Mouse (Mus musculus): ENCODE data around the gene Ppp4r1. TPM values are rescaled to one million over a fixed set of nuclear protein-coding genes. Genes with fewer than 3 reads are reported as not detected.

Gene Ppp4r1
- polyA plus RNA-seq, 1 experiment from 2014 or later: 41.5 TPM

- H3K4me2 ChIP-seq (replicated peaks; ENCODE audit: low read depth, low read length): no peak overlapping the region
- H3K4me3 ChIP-seq (ENCODE audit: low read depth, low read length): no peak overlapping the region
- H3K9me3 ChIP-seq (ENCODE audit: control insufficient read depth, low read depth, low read length): no peaks in the 10 kb centered on the region
- H3K4me1 ChIP-seq (ENCODE audit: control insufficient read depth, insufficient read depth, low read length): no peaks in the 10 kb centered on the region
- no peak overlapping the region for H3K9ac ChIP-seq (replicated peaks; ENCODE audit: low read depth, low read length)
- 79% methylated on average over 4 of the region's 4 CpGs for WGBS
- no peaks in the 10 kb centered on the region for H3K27me3 ChIP-seq (ENCODE audit: control insufficient read depth, insufficient read depth, low read length)
- H3K27ac ChIP-seq (ENCODE audit: low read length): no peak overlapping the region
- ATAC-seq (ENCODE audit: insufficient number of reproducible peaks, insufficient read depth, low FRiP score, low read depth): no peak
- peaks cover 15% of the 10 kb centered on the region for H3K36me3 ChIP-seq (ENCODE audit: control insufficient read depth, insufficient read depth, low read length)
Observed at GRCm38 (mm10) chr17:65805966-65806365, 23.6 kb downstream of the Ppp4r1 start.

- ATAC-seq (ENCODE audit: insufficient number of reproducible peaks, insufficient read depth, low FRiP score, low read depth): no peak
- Histone ChIP-seq H3K27me3 (ENCODE audit: control insufficient read depth, insufficient read depth, low read length) (no peaks in the 10 kb centered on the region), H3K36me3 (ENCODE audit: control insufficient read depth, insufficient read depth, low read length) (peaks cover 18% of the 10 kb centered on the region), H3K9me3 (ENCODE audit: control insufficient read depth, low read depth, low read length) (no peaks in the 10 kb centered on the region), H3K4me1 (ENCODE audit: control insufficient read depth, insufficient read depth, low read length) (no peaks in the 10 kb centered on the region), H3K4me3 (ENCODE audit: low read depth, low read length) (no peak overlapping the region), H3K27ac (ENCODE audit: low read length) (no peak overlapping the region), H3K4me2 (replicated peaks; ENCODE audit: low read depth, low read length) (no peak overlapping the region), H3K9ac (replicated peaks; ENCODE audit: low read depth, low read length) (no peak overlapping the region)
- WGBS: 73% methylated on average over 2 of the region's 2 CpGs
Observed at GRCm38 (mm10) chr17:65806416-65806815, 24.0 kb downstream of the Ppp4r1 start.

GRCm38 (mm10) chr17:65811032-65811431 lies 28.7 kb downstream of the Ppp4r1 start:
- no peaks in the 10 kb centered on the region for H3K27me3 ChIP-seq (ENCODE audit: control insufficient read depth, insufficient read depth, low read length)
- no peak overlapping the region for H3K9ac ChIP-seq (replicated peaks; ENCODE audit: low read depth, low read length)
- no peak overlapping the region for H3K4me3 ChIP-seq (ENCODE audit: low read depth, low read length)
- H3K36me3 ChIP-seq (ENCODE audit: control insufficient read depth, insufficient read depth, low read length): peaks cover 45% of the 10 kb centered on the region
- no peak for ATAC-seq (ENCODE audit: insufficient number of reproducible peaks, insufficient read depth, low FRiP score, low read depth)
- H3K9me3 ChIP-seq (ENCODE audit: control insufficient read depth, low read depth, low read length): no peaks in the 10 kb centered on the region
- no peak overlapping the region for H3K27ac ChIP-seq (ENCODE audit: low read length)
- H3K4me2 ChIP-seq (replicated peaks; ENCODE audit: low read depth, low read length): no peak overlapping the region
- no peaks in the 10 kb centered on the region for H3K4me1 ChIP-seq (ENCODE audit: control insufficient read depth, insufficient read depth, low read length)
- 73% methylated on average over 5 of the region's 5 CpGs for WGBS

- Histone ChIP-seq H3K27ac (ENCODE audit: low read length) (no peak overlapping the region), H3K4me1 (ENCODE audit: control insufficient read depth, insufficient read depth, low read length) (no peaks in the 10 kb centered on the region), H3K9me3 (ENCODE audit: control insufficient read depth, low read depth, low read length) (no peaks in the 10 kb centered on the region), H3K9ac (replicated peaks; ENCODE audit: low read depth, low read length) (no peak overlapping the region), H3K27me3 (ENCODE audit: control insufficient read depth, insufficient read depth, low read length) (no peaks in the 10 kb centered on the region), H3K36me3 (ENCODE audit: control insufficient read depth, insufficient read depth, low read length) (peaks cover 56% of the 10 kb centered on the region), H3K4me2 (replicated peaks; ENCODE audit: low read depth, low read length) (no peak overlapping the region), H3K4me3 (ENCODE audit: low read depth, low read length) (no peak overlapping the region)
- 90% methylated on average over 8 of the region's 8 CpGs for WGBS
- ATAC-seq (ENCODE audit: insufficient number of reproducible peaks, insufficient read depth, low FRiP score, low read depth): no peak
Observed at GRCm38 (mm10) chr17:65813763-65814162, 31.4 kb downstream of the Ppp4r1 start.

- H3K9me3 ChIP-seq (ENCODE audit: control insufficient read depth, low read depth, low read length): no peaks in the 10 kb centered on the region
- no peaks in the 10 kb centered on the region for H3K27me3 ChIP-seq (ENCODE audit: control insufficient read depth, insufficient read depth, low read length)
- H3K4me3 ChIP-seq (ENCODE audit: low read depth, low read length): no peak overlapping the region
- H3K36me3 ChIP-seq (ENCODE audit: control insufficient read depth, insufficient read depth, low read length): peaks cover 54% of the 10 kb centered on the region
- no peak for ATAC-seq (ENCODE audit: insufficient number of reproducible peaks, insufficient read depth, low FRiP score, low read depth)
- H3K4me2 ChIP-seq (replicated peaks; ENCODE audit: low read depth, low read length): no peak overlapping the region
- peaks cover 2% of the 10 kb centered on the region; the same call in 1 of the 2 replicates for H3K4me1 ChIP-seq (ENCODE audit: control insufficient read depth, insufficient read depth, low read length)
- no peak overlapping the region for H3K9ac ChIP-seq (replicated peaks; ENCODE audit: low read depth, low read length)
- H3K27ac ChIP-seq (ENCODE audit: low read length): no peak overlapping the region
- 76% methylated on average over 5 of the region's 5 CpGs for WGBS
Observed at GRCm38 (mm10) chr17:65820197-65820596, 37.8 kb downstream of the Ppp4r1 start.

- Histone ChIP-seq H3K9me3 (ENCODE audit: control insufficient read depth, low read depth, low read length) (no peaks in the 10 kb centered on the region), H3K36me3 (ENCODE audit: control insufficient read depth, insufficient read depth, low read length) (peaks cover 48% of the 10 kb centered on the region), H3K9ac (replicated peaks; ENCODE audit: low read depth, low read length) (no peak overlapping the region), H3K4me2 (replicated peaks; ENCODE audit: low read depth, low read length) (no peak overlapping the region), H3K4me1 (ENCODE audit: control insufficient read depth, insufficient read depth, low read length) (peaks cover 2% of the 10 kb centered on the region; the same call in 1 of the 2 replicates), H3K27ac (ENCODE audit: low read length) (no peak overlapping the region), H3K4me3 (ENCODE audit: low read depth, low read length) (no peak overlapping the region), H3K27me3 (ENCODE audit: control insufficient read depth, insufficient read depth, low read length) (no peaks in the 10 kb centered on the region)
- no peak for ATAC-seq (ENCODE audit: insufficient number of reproducible peaks, insufficient read depth, low FRiP score, low read depth)
- WGBS: 93% methylated on average over 5 of the region's 5 CpGs
Observed at GRCm38 (mm10) chr17:65822423-65822822, 40.0 kb downstream of the Ppp4r1 start.

- H3K4me1 ChIP-seq (ENCODE audit: control insufficient read depth, insufficient read depth, low read length): peaks cover 2% of the 10 kb centered on the region; the same call in 1 of the 2 replicates
- no peak overlapping the region for H3K9ac ChIP-seq (replicated peaks; ENCODE audit: low read depth, low read length)
- WGBS: 93% methylated on average over 10 of the region's 10 CpGs
- H3K36me3 ChIP-seq (ENCODE audit: control insufficient read depth, insufficient read depth, low read length): peaks cover 53% of the 10 kb centered on the region
- no peak for ATAC-seq (ENCODE audit: insufficient number of reproducible peaks, insufficient read depth, low FRiP score, low read depth)
- H3K9me3 ChIP-seq (ENCODE audit: control insufficient read depth, low read depth, low read length): no peaks in the 10 kb centered on the region
- H3K4me2 ChIP-seq (replicated peaks; ENCODE audit: low read depth, low read length): no peak overlapping the region
- no peaks in the 10 kb centered on the region for H3K27me3 ChIP-seq (ENCODE audit: control insufficient read depth, insufficient read depth, low read length)
- H3K4me3 ChIP-seq (ENCODE audit: low read depth, low read length): no peak overlapping the region
- no peak overlapping the region for H3K27ac ChIP-seq (ENCODE audit: low read length)
Observed at GRCm38 (mm10) chr17:65824246-65824645, 41.9 kb downstream of the Ppp4r1 start.

GRCm38 (mm10) chr17:65826257-65826656 lies 43.9 kb downstream of the Ppp4r1 start:
- Histone ChIP-seq H3K9me3 (ENCODE audit: control insufficient read depth, low read depth, low read length) (no peaks in the 10 kb centered on the region), H3K4me3 (ENCODE audit: low read depth, low read length) (no peak overlapping the region), H3K9ac (replicated peaks; ENCODE audit: low read depth, low read length) (no peak overlapping the region), H3K27me3 (ENCODE audit: control insufficient read depth, insufficient read depth, low read length) (no peaks in the 10 kb centered on the region), H3K36me3 (ENCODE audit: control insufficient read depth, insufficient read depth, low read length) (peaks cover 64% of the 10 kb centered on the region), H3K4me2 (replicated peaks; ENCODE audit: low read depth, low read length) (no peak overlapping the region), H3K4me1 (ENCODE audit: control insufficient read depth, insufficient read depth, low read length) (no peaks in the 10 kb centered on the region), H3K27ac (ENCODE audit: low read length) (no peak overlapping the region)
- WGBS: 71% methylated on average over 9 of the region's 9 CpGs
- ATAC-seq (ENCODE audit: insufficient number of reproducible peaks, insufficient read depth, low FRiP score, low read depth): no peak

- 91% methylated on average over 16 of the region's 16 CpGs for WGBS
- no peak for ATAC-seq (ENCODE audit: insufficient number of reproducible peaks, insufficient read depth, low FRiP score, low read depth)
Observed at GRCm38 (mm10) chr17:65827119-65827840, 44.9 kb downstream of the Ppp4r1 start.

More at GRCm38 (mm10) chr17:65827119-65827840, 44.9 kb downstream of the Ppp4r1 start:
- Histone ChIP-seq H3K4me3 (ENCODE audit: low read depth, low read length) (no peak overlapping the region), H3K27ac (ENCODE audit: low read length) (no peak overlapping the region), H3K9me3 (ENCODE audit: control insufficient read depth, low read depth, low read length) (no peaks in the 10 kb centered on the region), H3K9ac (replicated peaks; ENCODE audit: low read depth, low read length) (no peak overlapping the region), H3K36me3 (ENCODE audit: control insufficient read depth, insufficient read depth, low read length) (peaks cover 68% of the 10 kb centered on the region), H3K4me2 (replicated peaks; ENCODE audit: low read depth, low read length) (no peak overlapping the region), H3K4me1 (ENCODE audit: control insufficient read depth, insufficient read depth, low read length) (no peaks in the 10 kb centered on the region), H3K27me3 (ENCODE audit: control insufficient read depth, insufficient read depth, low read length) (no peaks in the 10 kb centered on the region)
